Mouse (Mus musculus) liver, postnatal 0 days (tissue): ENCODE data around the gene Prpf8.

Experiments used
- CTCF ChIP-seq: sonication (generic); IDR thresholded peaks from 2 replicates; pipeline ENCODE4 v1.5.1; 2016; ENCODE audit warnings: antibody characterized with exemption, low read depth
- EP300 ChIP-seq: IDR thresholded peaks from 2 replicates; pipeline ENCODE4 v1.6.1; 2016; ENCODE audit warnings: antibody characterized with exemption, low read depth, mild to moderate bottlenecking

DNA sequence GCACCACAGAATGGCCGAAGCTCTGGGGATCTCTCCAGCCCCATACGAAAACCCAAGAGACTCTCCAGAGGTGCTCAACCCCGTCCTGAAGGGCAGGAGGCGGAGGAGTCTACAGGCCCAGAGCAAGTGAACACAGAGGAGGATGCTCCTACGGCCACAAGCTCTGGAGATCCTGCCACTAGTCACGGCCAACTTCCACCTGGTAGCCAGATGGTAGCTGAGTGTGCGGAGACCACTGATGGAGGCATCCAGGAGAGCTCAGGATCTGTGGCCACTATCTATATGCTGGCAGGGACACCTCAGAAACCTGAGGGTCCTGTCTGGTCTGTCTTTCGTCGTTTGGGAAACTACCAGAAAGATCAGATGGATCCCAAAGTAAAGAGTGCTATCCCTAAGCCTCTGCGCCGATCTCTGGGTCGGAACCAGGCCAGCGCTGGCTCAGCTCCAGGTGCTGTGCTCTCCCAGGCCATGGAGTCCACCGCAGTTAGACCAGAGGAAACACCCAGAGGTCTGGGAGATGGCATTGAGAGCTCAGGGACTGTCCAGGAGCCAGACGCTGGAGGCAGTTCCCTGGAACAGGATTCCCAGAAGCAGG is 39.0 kb downstream of the Prpf8 start:
- TF ChIP-seq CTCF (no peak), EP300 (no peak)
